Mouse (Mus musculus) frontal cortex, postnatal 36 days (tissue): Measurements from ENCODE around the gene Il27ra.

Experiments
- DNase-seq, 2 experiments: peaks; one replicate each; pipeline ENCODE4 v3.0.0; 2022; ENCODE audit warnings: low spot score in 2 of 2

The Il27ra gene

GRCm38 (mm10) chr8:84065457-84066072 lies 23.2 kb upstream of the Il27ra start:
- no peak for DNase-seq

DNA sequence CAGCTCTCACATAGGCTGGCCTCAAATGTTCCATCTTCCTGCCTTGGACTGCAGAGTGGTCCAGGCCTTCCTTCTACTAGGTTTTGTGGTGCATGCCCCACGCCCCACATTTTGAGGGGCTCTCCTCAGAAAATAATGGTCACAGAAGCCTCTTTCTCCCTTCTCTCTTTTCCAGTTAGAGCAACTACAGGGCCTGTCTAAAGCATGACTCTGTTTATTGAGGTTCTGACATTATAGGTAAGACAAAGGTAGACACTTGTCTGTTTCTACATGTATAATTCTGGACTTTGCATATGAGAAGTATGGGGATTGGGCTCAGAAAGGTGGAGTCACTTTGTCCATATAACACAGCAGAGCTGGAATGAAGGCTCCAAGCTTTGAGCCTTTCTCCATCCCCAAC lies 22.6 kb upstream of the Il27ra start, which contains the start of gene Gm10643:
Gene Gm10643 (minus strand): TSS at position 101 of the 400 bp plus-strand sequence.
- no peak for DNase-seq

DNA sequence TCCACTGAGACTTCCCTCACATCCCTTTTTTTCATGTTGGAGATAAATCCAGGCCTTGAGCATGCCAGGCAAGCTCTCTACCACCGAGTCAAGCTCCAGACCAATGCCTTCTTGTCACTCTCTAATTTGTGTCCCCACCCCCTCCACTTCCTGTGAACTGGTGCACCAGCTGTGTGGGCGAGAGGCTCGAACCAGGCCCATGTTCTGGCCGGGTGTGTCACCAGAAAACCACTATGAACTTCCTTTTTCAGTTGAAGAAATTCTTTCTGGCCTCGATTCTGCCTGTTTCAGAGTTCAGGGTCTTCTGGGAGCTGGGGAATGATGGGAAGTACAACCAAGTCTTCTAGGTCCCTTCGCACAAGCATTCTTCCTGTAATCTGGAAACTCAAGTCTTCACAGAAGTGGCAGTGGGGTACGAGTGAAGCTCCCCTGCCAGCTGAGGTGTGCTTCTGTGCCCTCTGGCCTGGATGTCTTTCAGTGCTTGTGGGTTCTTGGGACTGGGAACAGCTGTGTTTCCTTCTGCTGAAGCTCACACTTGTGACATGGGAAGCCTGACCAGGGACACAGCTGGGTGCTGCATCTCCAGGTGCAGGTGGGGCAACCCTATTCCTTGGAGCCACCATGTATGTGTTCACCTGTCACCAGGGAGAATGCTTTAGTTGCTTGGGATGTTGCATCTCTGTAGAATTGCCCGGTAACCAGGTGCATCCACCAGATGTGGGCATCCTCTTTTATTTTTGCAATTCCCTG lies 21.6 kb upstream of the Il27ra start:
- DNase-seq, result no peak

- no peak for DNase-seq
Observed at GRCm38 (mm10) chr8:84060245-84060644, 17.9 kb upstream of the Il27ra start.

- DNase-seq, result no peak
Observed at GRCm38 (mm10) chr8:84059226-84059625, 16.8 kb upstream of the Il27ra start.

- no peak for DNase-seq
Observed at GRCm38 (mm10) chr8:84057827-84058226, 15.4 kb upstream of the Il27ra start.

DNA sequence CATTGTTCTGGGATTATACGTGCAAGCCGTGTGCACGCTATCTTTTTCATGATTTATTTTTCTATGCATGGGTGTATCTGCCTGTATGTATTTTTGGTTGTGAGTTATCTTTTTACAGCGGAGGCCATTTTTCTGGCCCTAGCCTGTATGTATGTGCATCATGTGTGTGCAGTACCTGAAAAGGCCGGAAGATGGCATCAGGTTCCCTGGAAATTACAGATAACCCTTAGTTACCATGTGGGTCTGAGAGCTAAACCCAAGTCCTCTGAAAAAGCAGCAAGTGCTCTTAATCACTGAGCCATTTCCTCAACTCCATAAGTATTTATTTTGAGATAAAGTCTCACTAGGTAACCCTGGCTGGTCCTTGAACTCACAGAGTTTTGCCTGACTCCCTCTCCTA lies 10.8 kb upstream of the Il27ra start:
- DNase-seq, result no peak

DNA sequence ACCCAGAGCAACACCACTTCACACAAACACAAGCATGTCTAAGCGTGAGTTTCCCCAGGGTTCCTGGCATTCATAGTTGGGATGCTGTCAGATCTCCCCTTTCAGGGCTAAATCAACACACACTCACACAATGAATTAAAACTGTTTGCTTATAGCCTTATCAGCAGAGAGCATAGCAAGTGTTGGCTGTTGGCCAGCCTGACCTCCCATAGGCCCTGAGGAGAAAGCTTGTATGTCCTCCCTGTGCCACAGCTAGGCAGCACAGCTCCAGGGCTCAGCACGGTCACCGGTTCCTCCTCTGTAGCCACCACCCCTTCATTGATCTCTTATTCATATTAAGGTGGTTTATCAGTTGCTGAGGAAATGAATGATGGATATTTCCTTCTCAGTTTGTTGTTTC lies 10.4 kb upstream of the Il27ra start:
- DNase-seq, result no peak

DNA sequence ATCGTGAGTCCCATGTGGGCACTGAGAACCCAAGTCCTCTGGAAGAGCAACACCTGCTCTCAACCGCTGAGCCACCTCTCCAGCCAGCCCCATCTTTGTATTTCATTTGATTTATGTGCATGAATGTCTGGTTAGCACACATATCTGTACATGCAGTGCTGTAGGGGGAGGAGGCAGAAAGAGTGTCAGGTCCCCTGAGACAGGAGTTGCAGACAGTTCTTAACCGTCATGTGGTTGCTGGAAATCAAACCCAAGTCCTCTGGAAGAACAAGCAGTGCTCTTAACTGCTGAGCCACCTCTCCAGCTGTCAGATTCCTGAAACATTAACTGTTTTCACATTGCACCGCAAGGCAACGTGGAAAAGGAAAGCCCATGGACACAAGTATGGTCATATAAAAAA lies 5.8 kb upstream of the Il27ra start:
- no peak for DNase-seq

DNA sequence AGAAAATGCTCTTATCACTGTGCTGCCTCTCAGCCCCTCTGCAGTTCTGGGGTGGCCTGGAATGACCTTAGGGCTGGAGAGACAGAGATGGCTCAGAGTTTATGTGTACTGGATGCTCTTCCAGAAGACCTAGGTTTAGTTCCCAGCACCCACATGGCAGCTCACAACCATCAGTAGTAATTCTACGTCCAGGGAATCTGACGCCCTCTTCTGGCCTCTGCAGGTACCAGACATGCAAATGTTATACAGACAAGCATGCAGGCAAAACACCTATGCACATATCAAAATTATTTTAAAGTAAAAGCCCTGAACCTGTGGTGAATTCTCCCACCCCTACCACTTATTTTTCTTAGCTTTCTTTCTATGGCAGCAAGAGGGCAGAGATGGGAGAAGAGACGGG lies 4.1 kb upstream of the Il27ra start:
- no peak for DNase-seq

GRCm38 (mm10) chr8:84044900-84045299 lies 2.5 kb upstream of the Il27ra start, which contains the start of gene Rln3:
Gene Rln3 (minus strand): TSS chr8:84045000.
- no peak for DNase-seq

DNA sequence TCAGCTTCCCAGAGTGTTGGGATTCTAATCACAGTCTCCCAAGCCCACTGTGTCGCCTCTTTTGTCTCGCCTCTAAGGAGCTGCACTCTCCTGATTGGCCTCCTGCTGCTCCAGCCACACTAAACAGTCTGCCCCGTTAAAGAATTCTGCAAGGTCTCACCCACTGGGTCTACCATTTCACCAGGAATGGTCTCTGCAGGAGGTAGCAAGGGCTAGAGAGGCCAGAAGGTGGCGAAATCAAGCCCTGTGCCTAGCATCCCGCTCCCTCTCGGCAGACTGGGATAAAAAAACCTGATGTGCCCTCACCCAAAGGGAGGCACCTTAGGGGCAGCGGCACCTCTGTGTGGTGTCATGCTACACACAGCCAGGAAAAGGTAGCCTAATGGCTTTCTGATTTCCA lies 1.7 kb upstream of the Il27ra start:
- DNase-seq, result no peak

GRCm38 (mm10) chr8:84042948-84043342 lies 556 bp upstream of the Il27ra start:
- DNase-seq, result no peak

- DNase-seq, result peak; percentile 67 to 80
Observed at GRCm38 (mm10) chr8:84039050-84039449, 3.3 kb downstream of the Il27ra start.

GRCm38 (mm10) chr8:84038015-84038414 lies 4.4 kb downstream of the Il27ra start:
- DNase-seq, result no peak

GRCm38 (mm10) chr8:84032777-84033176 lies 9.6 kb downstream of the Il27ra start:
- no peak for DNase-seq

DNA sequence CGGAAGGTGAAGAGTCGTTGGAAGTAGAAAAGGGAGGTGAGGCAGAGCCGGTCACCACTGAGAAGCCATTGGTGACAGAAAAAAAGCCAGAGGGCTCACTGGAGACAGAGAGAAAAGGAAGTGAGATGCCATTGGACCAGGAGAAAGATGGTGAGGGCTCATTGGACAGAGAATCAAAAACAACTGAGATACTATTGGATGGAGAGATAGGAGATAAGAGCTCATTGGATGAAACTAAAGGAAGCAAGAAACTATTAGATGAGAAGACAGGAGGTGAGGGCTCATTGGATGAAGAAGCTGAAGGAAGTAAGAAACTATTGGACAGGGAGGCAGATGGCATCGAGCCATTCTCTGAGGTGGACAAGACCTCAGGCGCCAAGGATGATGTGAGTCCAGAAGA lies 13.1 kb downstream of the Il27ra start:
- DNase-seq, result no peak

GRCm38 (mm10) chr8:84027449-84027848 lies 14.9 kb downstream of the Il27ra start:
- DNase-seq, result no peak

DNA sequence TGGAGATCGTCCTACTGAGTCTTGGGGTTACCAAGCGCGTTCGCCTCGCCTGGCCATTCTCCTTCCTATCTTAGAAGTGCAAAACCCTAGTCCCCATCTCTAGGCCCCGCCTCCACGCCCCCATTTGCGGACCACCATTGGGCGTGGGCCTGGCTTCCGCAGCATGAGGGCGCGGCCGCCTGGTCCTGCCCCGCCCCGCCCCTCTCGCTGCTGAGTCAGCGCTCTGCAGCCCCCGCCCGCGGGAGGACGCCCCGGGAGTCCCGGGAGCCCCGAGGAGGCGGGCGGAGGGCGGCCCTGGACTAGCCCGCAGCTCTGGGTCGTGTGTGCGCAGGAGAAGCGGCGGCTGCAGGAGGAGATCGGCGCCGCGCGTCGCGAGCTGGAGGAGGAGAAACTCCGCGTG lies 16.5 kb downstream of the Il27ra start:
- DNase-seq, result no peak

GRCm38 (mm10) chr8:84024171-84024570 lies 18.2 kb downstream of the Il27ra start:
- no peak for DNase-seq

GRCm38 (mm10) chr8:84023631-84024030 lies 18.8 kb downstream of the Il27ra start:
- DNase-seq, result no peak

- DNase-seq, result no peak
Observed at GRCm38 (mm10) chr8:84023085-84023484, 19.3 kb downstream of the Il27ra start.

GRCm38 (mm10) chr8:84021569-84021968 lies 20.8 kb downstream of the Il27ra start:
- DNase-seq, result no peak
